Mouse (Mus musculus) hindlimb bud, embryonic 11.5 days (tissue): ENCODE results near the gene Tpi1.
"Not testable (repeated sequence)": the region's sequence is repeated elsewhere in the genome, so short reads cannot be mapped to it uniquely, and the experiment has no call there.

Source experiments
- DNase-seq: peaks from one replicate; pipeline ENCODE4 v3.0.0-alpha.2; 2012; ENCODE audit warnings: low read depth, low spot score; ENCODE audit errors: extremely low spot score

Gene Tpi1

GRCm38 (mm10) chr6:124831649-124832048 is 17.6 kb upstream of the Tpi1 start:
- no peak for DNase-seq

GRCm38 (mm10) chr6:124831199-124831598 is 17.1 kb upstream of the Tpi1 start:
- DNase-seq: not testable (repeated sequence)

GRCm38 (mm10) chr6:124829799-124830700 is 16.0 kb upstream of the Tpi1 start:
- DNase-seq: peak; percentile 92

GRCm38 (mm10) chr6:124828868-124829798 is 15.0 kb upstream of the Tpi1 start, which contains the start of the genes Usp5 and Cdca3:
Gene Usp5, minus strand, starts transcription at chr6:124829484.
Gene Cdca3, plus strand, starts transcription at chr6:124829547.
- DNase-seq: peak; percentile 99

- no peak for DNase-seq
Observed at GRCm38 (mm10) chr6:124828101-124828592, 14.1 kb upstream of the Tpi1 start.

GRCm38 (mm10) chr6:124822049-124822448 is 8.0 kb upstream of the Tpi1 start:
- DNase-seq: no peak

- DNase-seq: no peak
Observed at GRCm38 (mm10) chr6:124820891-124821290, 6.8 kb upstream of the Tpi1 start.

GRCm38 (mm10) chr6:124817971-124818370 is 3.9 kb upstream of the Tpi1 start:
- no peak for DNase-seq

- DNase-seq: no peak
Observed at GRCm38 (mm10) chr6:124817563-124817962, 3.5 kb upstream of the Tpi1 start.

- DNase-seq: no peak
Observed at GRCm38 (mm10) chr6:124817125-124817524, 3.0 kb upstream of the Tpi1 start.

GRCm38 (mm10) chr6:124816611-124817010 is 2.5 kb upstream of the Tpi1 start:
- no peak for DNase-seq

GRCm38 (mm10) chr6:124814858-124815774 is 1.0 kb upstream of the Tpi1 start:
- DNase-seq: no peak

GRCm38 (mm10) chr6:124814448-124814847 is 352 bp upstream of the Tpi1 start:
- DNase-seq: no peak

- no peak for DNase-seq
Observed at GRCm38 (mm10) chr6:124813496-124813895, 600 bp downstream of the Tpi1 start.

- no peak for DNase-seq
Observed at GRCm38 (mm10) chr6:124812848-124813247, 1.2 kb downstream of the Tpi1 start.

GRCm38 (mm10) chr6:124811701-124812560 is 2.2 kb downstream of the Tpi1 start:
- DNase-seq: no peak

GRCm38 (mm10) chr6:124811403-124811665 is 2.8 kb downstream of the Tpi1 start:
- DNase-seq: no peak

GRCm38 (mm10) chr6:124810566-124811402 is 3.3 kb downstream of the Tpi1 start:
- not testable (repeated sequence) for DNase-seq
